Mouse (Mus musculus) stomach, postnatal 0 days (tissue): ENCODE measurements at regions not wholly inside any gene's neighbourhood (a gene's known extent, or its start where the extent isn't known, plus 50 kb on each side); places are given as distances from the start of the nearest gene placed in this dataset.

Source experiments
- CTCF ChIP-seq: IDR thresholded peaks from 2 replicates; pipeline ENCODE4 v1.5.1; 2016; ENCODE audit warnings: antibody characterized with exemption, low read depth, mild to moderate bottlenecking, moderate library complexity
- EP300 ChIP-seq: optimal IDR thresholded peaks from 2 replicates; pipeline ENCODE3; 2016; ENCODE audit warnings: antibody characterized with exemption

- no peak for TF ChIP-seq CTCF
- TF ChIP-seq EP300: no peak
Measured at GRCm38 (mm10) chr5:119217077-119217476, 453.4 kb upstream of the Tbx3 start.
